Mouse (Mus musculus) liver, embryonic 11.5 days (tissue): ENCODE measurements around the gene Nup160. TPM values are rescaled to one million over a fixed set of nuclear protein-coding genes. Genes with fewer than 3 reads are reported as not detected.
A peak's percentile ranks its signal among the peaks of the same experiment; 100 is the strongest.

Source experiments
- ATAC-seq: fragments of 200-750 bp; cut with Nextera tagmentation; replicated peaks from 2 replicates; pipeline ENCODE4 v1.8.0; 2017; ENCODE audit warnings: moderate number of reproducible peaks, mild to moderate bottlenecking, moderate TSS enrichment, moderate library complexity; ENCODE audit not compliant: low FRiP score
- DNase-seq: peaks from one replicate; pipeline ENCODE4 v3.0.0-alpha.2; 2017; ENCODE audit warnings: low spot score
- H3K27ac ChIP-seq: fragments of 300-500 bp; sonication (generic); 2 replicates; pipeline ENCODE4 v1.5.1; 2014; ENCODE audit warnings: mild to moderate bottlenecking, low read depth, low read length, control low read depth
- H3K27me3 ChIP-seq: fragments of 300-500 bp; sonication (generic); replicated peaks from 2 replicates; pipeline ENCODE4 v1.6.1; 2014; ENCODE audit warnings: low read length, mixed read lengths; ENCODE audit not compliant: control insufficient read depth, insufficient read depth
- H3K36me3 ChIP-seq: fragments of 300-500 bp; sonication (generic); 2 replicates; pipeline ENCODE4 v1.6.1; 2014; ENCODE audit warnings: mild to moderate bottlenecking, low read length, moderate library complexity, mixed read lengths; ENCODE audit not compliant: control insufficient read depth, insufficient read depth
- H3K4me1 ChIP-seq: fragments of 300-500 bp; sonication (generic); replicated peaks from 2 replicates; pipeline ENCODE4 v1.6.1; 2014; ENCODE audit warnings: low read length, mixed read lengths; ENCODE audit not compliant: control insufficient read depth, insufficient read depth
- H3K4me2 ChIP-seq: fragments of 300-500 bp; sonication (generic); 2 replicates; pipeline ENCODE4 v1.6.1; 2014; ENCODE audit warnings: mild to moderate bottlenecking, control low read depth, moderate library complexity
- H3K4me3 ChIP-seq: fragments of 300-500 bp; sonication (generic); 2 replicates; pipeline ENCODE4 v1.5.1; 2014; ENCODE audit warnings: low read depth, low read length, control low read depth
- H3K9ac ChIP-seq: fragments of 300-500 bp; sonication (generic); 2 replicates; pipeline ENCODE4 v1.6.1; 2014; ENCODE audit warnings: low read depth, low read length, control low read depth
- H3K9me3 ChIP-seq: fragments of 300-500 bp; sonication (generic); 2 replicates; pipeline ENCODE4 v1.6.1; 2016; ENCODE audit warnings: low read length, inconsistent platforms, mixed read lengths; ENCODE audit not compliant: control insufficient read depth
- WGBS: fragments of 180-500 bp; shearing (Covaris S2); extraction: QIAGEN DNeasy Blood & Tissue Kit; methylation state at CpG from one replicate; pipeline ENCODE4 v1.1.7; 2014; 5-methylcytosine and 5-hydroxymethylcytosine counted together
- polyA plus RNA-seq: library from polyadenylated mRNA; unstranded; fragments of >200 nt; fragmentation: Nextera tagmentation; extraction: Ambion mirVana; gene quantifications from 2 replicates; pipeline ENCODE4 v1.2.1, GENCODE M21; 2014

Nup160 gene
- polyA plus RNA-seq, 1 experiment from 2014 or later: 88.0 TPM

DNA sequence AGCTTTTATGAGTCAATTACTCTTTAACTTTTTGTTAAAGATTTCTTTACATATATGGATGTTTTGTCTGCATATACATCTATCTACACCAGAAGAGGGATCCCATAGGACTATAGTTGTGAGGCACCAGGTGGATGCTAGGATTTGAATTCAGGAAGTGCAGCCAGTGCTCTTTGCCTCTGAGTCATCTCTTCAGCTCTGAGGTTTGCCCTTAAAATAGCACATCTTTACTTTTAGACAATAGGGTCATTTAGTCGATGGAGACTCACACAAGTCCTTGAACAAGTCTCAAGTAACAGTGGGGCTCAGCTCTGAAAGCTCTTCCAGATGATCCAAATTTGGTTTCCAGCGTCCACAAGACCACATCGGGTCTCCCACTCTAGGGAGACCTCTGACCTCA lies 104.3 kb downstream of the Nup160 start:
- Histone ChIP-seq H3K4me2 (no peak overlapping the region), H3K27me3 (peaks cover 18% of the 10 kb centered on the region), H3K9ac (no peak overlapping the region), H3K27ac (no peak overlapping the region), H3K36me3 (peaks cover 26% of the 10 kb centered on the region), H3K4me1 (peaks cover 5% of the 10 kb centered on the region; the same call in 1 of the 2 replicates), H3K9me3 (no peaks in the 10 kb centered on the region), H3K4me3 (no peak overlapping the region)
- ATAC-seq (no peak; the same call in 1 of the 2 replicates), DNase-seq (no peak)
- WGBS: 52% methylated on average over 3 of the region's 3 CpGs

DNA sequence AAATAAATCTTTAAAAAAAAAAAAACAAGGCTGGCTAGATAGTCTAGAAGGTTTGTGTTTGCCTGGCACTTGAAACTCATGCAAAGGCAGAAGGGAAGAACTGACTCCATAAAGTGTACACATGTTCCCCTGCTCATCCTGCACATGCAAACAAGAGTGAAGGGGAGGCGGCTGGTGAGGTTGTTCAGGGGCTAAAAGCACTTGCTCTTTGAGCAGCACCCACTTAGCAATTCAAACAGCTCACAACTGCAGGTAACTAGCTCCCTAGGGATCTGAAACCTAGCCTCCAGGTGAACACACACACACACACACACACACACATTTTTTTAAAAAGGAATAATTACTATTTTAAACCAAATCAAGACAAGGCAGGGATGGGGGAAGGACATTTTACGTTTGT lies 104.9 kb downstream of the Nup160 start:
- Histone ChIP-seq H3K4me2 (no peak overlapping the region), H3K9me3 (no peaks in the 10 kb centered on the region), H3K27ac (no peak overlapping the region), H3K9ac (no peak overlapping the region), H3K4me3 (no peak overlapping the region), H3K27me3 (peaks cover 18% of the 10 kb centered on the region), H3K4me1 (peaks cover 5% of the 10 kb centered on the region; the same call in 1 of the 2 replicates), H3K36me3 (peaks cover 26% of the 10 kb centered on the region)
- 52% methylated on average over 2 of the region's 2 CpGs for WGBS
- ATAC-seq (no peak), DNase-seq (no peak)

DNA sequence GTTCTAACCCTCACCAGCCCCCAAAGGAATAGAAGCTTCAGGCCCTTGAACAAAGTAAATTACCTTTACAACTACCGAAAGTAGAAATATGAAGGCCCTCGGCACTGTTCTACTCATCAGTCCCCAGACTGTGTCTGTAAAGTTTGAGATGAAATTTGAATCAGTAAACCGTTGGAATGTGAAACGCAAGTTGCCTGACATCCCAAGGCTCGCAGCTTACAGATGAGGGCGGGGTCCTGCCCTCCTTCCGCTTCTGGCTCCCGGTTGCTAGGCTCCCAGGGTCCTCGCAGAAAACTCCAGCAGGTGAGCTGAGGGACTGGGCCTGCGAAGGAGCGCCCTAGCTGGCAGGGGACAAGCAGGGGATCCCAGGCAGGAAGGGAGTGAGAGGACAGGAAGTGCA lies 105.4 kb downstream of the Nup160 start, which contains the start of gene Agbl2:
Gene Agbl2 (plus strand): TSS at position 270 of the 400 bp plus-strand sequence.
- Histone ChIP-seq H3K27ac (no peak within 1 kb of the TSS), H3K4me2 (peak within 1 kb of the TSS; percentile 79), H3K4me1 (peaks cover 5% of the 10 kb centered on the region; the same call in 1 of the 2 replicates), H3K4me3 (peak within 1 kb of the TSS; percentile 49), H3K9ac (peak within 1 kb of the TSS; percentile 40; the same call in 1 of the 2 replicates), H3K36me3 (peaks cover 25% of the 10 kb centered on the region), H3K27me3 (peaks cover 18% of the 10 kb centered on the region), H3K9me3 (no peaks in the 10 kb centered on the region)
- 5% methylated on average over 11 of the region's 11 CpGs for WGBS
- ATAC-seq (peak; percentile 23; the same call in 1 of the 2 replicates), DNase-seq (no peak)

GRCm38 (mm10) chr2:90782901-90783486 lies 106.0 kb downstream of the Nup160 start:
- Histone ChIP-seq H3K9me3 (no peaks in the 10 kb centered on the region), H3K36me3 (peaks cover 20% of the 10 kb centered on the region), H3K4me2 (peak overlapping the region; percentile 79), H3K27me3 (peaks cover 18% of the 10 kb centered on the region), H3K27ac (no peak overlapping the region), H3K4me1 (peaks cover 5% of the 10 kb centered on the region; the same call in 1 of the 2 replicates), H3K4me3 (peak overlapping the region; percentile 49), H3K9ac (peak overlapping the region; percentile 40; the same call in 1 of the 2 replicates)
- ATAC-seq (peak; percentile 67), DNase-seq (peak; percentile 40)
- WGBS: 4% methylated on average over 28 of the region's 29 CpGs

Other genes starting within 250 kb of the Nup160 start
- 5.1 TPM in 2 replicates for gene Ptprj, start 96.6 kb upstream of the Nup160 start, polyA plus RNA-seq
- gene Fnbp4, start 68.2 kb downstream of the Nup160 start, polyA plus RNA-seq: 94.5 and 102 TPM in 2 replicates
- gene Agbl2, start 105.5 kb downstream of the Nup160 start, polyA plus RNA-seq: 0.18 and 0.23 TPM in 2 replicates
- 218 and 231 TPM in 2 replicates for gene Mtch2, start 169.9 kb downstream of the Nup160 start, polyA plus RNA-seq
- gene C1qtnf4, start 208.6 kb downstream of the Nup160 start, polyA plus RNA-seq: 6.6 and 6.9 TPM in 2 replicates
- gene Kbtbd4, start 227.5 kb downstream of the Nup160 start, polyA plus RNA-seq: 32.6 and 34.4 TPM in 2 replicates
- gene Ndufs3, start 227.6 kb downstream of the Nup160 start, polyA plus RNA-seq: 223 and 236 TPM in 2 replicates